Mouse (Mus musculus) embryonic facial prominence, embryonic 15.5 days (tissue): ENCODE measurements around the gene Psmc3ip. TPM values are rescaled to one million over a fixed set of nuclear protein-coding genes. Genes with fewer than 3 reads are reported as not detected.
"Not testable (repeated sequence)": the region's sequence is repeated elsewhere in the genome, so short reads cannot be mapped to it uniquely, and the experiment has no call there.

Experiments used
- ATAC-seq: fragments of 200-750 bp; cut with Nextera tagmentation; 2 replicates; pipeline ENCODE4 v1.8.0; 2017; ENCODE audit warnings: low read depth, moderate TSS enrichment; ENCODE audit not compliant: insufficient number of reproducible peaks, low FRiP score, low TSS enrichment
- H3K27ac ChIP-seq: fragments of 300-500 bp; sonication (generic); replicated peaks from 2 replicates; pipeline ENCODE4 v1.5.1; 2015; ENCODE audit warnings: mild to moderate bottlenecking, inconsistent platforms
- H3K27me3 ChIP-seq: fragments of 300-500 bp; sonication (generic); 2 replicates; pipeline ENCODE4 v1.6.1; 2015; ENCODE audit warnings: inconsistent platforms
- H3K36me3 ChIP-seq: fragments of 300-500 bp; sonication (generic); 2 replicates; pipeline ENCODE4 v1.6.1; 2015; ENCODE audit warnings: mild to moderate bottlenecking, inconsistent platforms
- H3K4me1 ChIP-seq: fragments of 300-500 bp; sonication (generic); 2 replicates; pipeline ENCODE4 v1.6.1; 2015; ENCODE audit warnings: inconsistent platforms
- H3K4me2 ChIP-seq: fragments of 300-500 bp; sonication (generic); replicated peaks from 2 replicates; pipeline ENCODE4 v1.6.1; 2015; ENCODE audit warnings: mild to moderate bottlenecking, inconsistent platforms
- H3K4me3 ChIP-seq: fragments of 300-500 bp; sonication (generic); replicated peaks from 2 replicates; pipeline ENCODE4 v1.5.1; 2015; ENCODE audit warnings: mild to moderate bottlenecking, inconsistent platforms
- H3K9ac ChIP-seq: fragments of 300-500 bp; sonication (generic); 2 replicates; pipeline ENCODE4 v1.6.1; 2015; ENCODE audit warnings: inconsistent platforms
- H3K9me3 ChIP-seq: fragments of 300-500 bp; sonication (generic); replicated peaks from 2 replicates; pipeline ENCODE4 v1.6.1; 2016; ENCODE audit warnings: inconsistent platforms
- WGBS: fragments of 180-500 bp; shearing (Covaris S2); methylation state at CpG from one replicate; pipeline ENCODE4 v1.1.7; 2015; 5-methylcytosine and 5-hydroxymethylcytosine counted together
- polyA plus RNA-seq: library from polyadenylated mRNA; unstranded; fragments of >200 nt; fragmentation: Nextera tagmentation; extraction: Ambion mirVana; gene quantifications from 2 replicates; pipeline ENCODE4 v1.2.1, GENCODE M21; 2015

Gene Psmc3ip
- polyA plus RNA-seq, 1 experiment from 2014 or later = 32.0 TPM

- H3K36me3 ChIP-seq = peaks cover 7% of the 10 kb centered on the region
- no peak overlapping the region for H3K4me3 ChIP-seq
- 84% methylated on average over 6 of the region's 6 CpGs for WGBS
- H3K27me3 ChIP-seq = no peaks in the 10 kb centered on the region
- H3K27ac ChIP-seq = no peak overlapping the region
- H3K9me3 ChIP-seq = 0 out of 2 replicates have a peak, but pooled peaks cover under 1% of the 10 kb centered on the region
- H3K4me2 ChIP-seq = no peak overlapping the region
- no peaks in the 10 kb centered on the region for H3K4me1 ChIP-seq
- H3K9ac ChIP-seq = no peak overlapping the region
- no peak for ATAC-seq
Measured at GRCm38 (mm10) chr11:101131701-101132100, 36.5 kb upstream of the Psmc3ip start.

GRCm38 (mm10) chr11:101131187-101131586, 36.0 kb upstream of the Psmc3ip start:
- Histone ChIP-seq H3K27me3 (no peaks in the 10 kb centered on the region), H3K4me1 (no peaks in the 10 kb centered on the region), H3K36me3 (peaks cover 12% of the 10 kb centered on the region), H3K4me3 (no peak overlapping the region), H3K4me2 (no peak overlapping the region), H3K27ac (no peak overlapping the region), H3K9me3 (peaks cover 5% of the 10 kb centered on the region; the same call in 1 of the 2 replicates), H3K9ac (no peak overlapping the region)
- ATAC-seq = no peak
- WGBS = 82% methylated on average over 2 of the region's 2 CpGs

- Histone ChIP-seq H3K4me1 (no peaks in the 10 kb centered on the region), H3K9me3 (peaks cover 5% of the 10 kb centered on the region; the same call in 1 of the 2 replicates), H3K4me2 (no peak overlapping the region), H3K9ac (no peak overlapping the region), H3K27ac (no peak overlapping the region), H3K27me3 (no peaks in the 10 kb centered on the region), H3K36me3 (peaks cover 22% of the 10 kb centered on the region), H3K4me3 (no peak overlapping the region)
- WGBS = 47% methylated on average over 18 of the region's 18 CpGs
- no peak; the same call in 1 of the 2 replicates for ATAC-seq
Measured at GRCm38 (mm10) chr11:101130056-101130756, 35.0 kb upstream of the Psmc3ip start.

- Histone ChIP-seq H3K27me3 (no peaks in the 10 kb centered on the region), H3K36me3 (peaks cover 28% of the 10 kb centered on the region), H3K9me3 (peaks cover 5% of the 10 kb centered on the region; the same call in 1 of the 2 replicates), H3K4me3 (no peak overlapping the region), H3K27ac (no peak overlapping the region), H3K4me1 (no peaks in the 10 kb centered on the region), H3K9ac (no peak overlapping the region), H3K4me2 (no peak overlapping the region)
- no peak for ATAC-seq
- 89% methylated on average over 11 of the region's 11 CpGs for WGBS
Measured at GRCm38 (mm10) chr11:101128996-101129577, 33.9 kb upstream of the Psmc3ip start.

- ATAC-seq = no peak
Measured at GRCm38 (mm10) chr11:101127075-101127474, 31.8 kb upstream of the Psmc3ip start.

GRCm38 (mm10) chr11:101125008-101125407, 29.8 kb upstream of the Psmc3ip start:
- not testable (repeated sequence) for H3K4me1 ChIP-seq, H3K9ac ChIP-seq, H3K9me3 ChIP-seq, H3K27me3 ChIP-seq, H3K4me3 ChIP-seq, H3K4me2 ChIP-seq, H3K27ac ChIP-seq, ATAC-seq
- 97% methylated on average over 9 of the region's 9 CpGs for WGBS
- H3K36me3 ChIP-seq = peaks cover 51% of the 10 kb centered on the region

More at GRCm38 (mm10) chr11:101127075-101127474, 31.8 kb upstream of the Psmc3ip start:
- WGBS = 91% methylated on average over 1 of the region's 1 CpGs
- Histone ChIP-seq H3K4me2 (no peak overlapping the region), H3K27me3 (no peaks in the 10 kb centered on the region), H3K9me3 (peaks cover 5% of the 10 kb centered on the region; the same call in 1 of the 2 replicates), H3K9ac (no peak overlapping the region), H3K36me3 (peaks cover 48% of the 10 kb centered on the region), H3K4me1 (no peaks in the 10 kb centered on the region), H3K4me3 (no peak overlapping the region), H3K27ac (no peak overlapping the region)

- not testable (repeated sequence) for ATAC-seq, H3K27ac ChIP-seq, H3K4me2 ChIP-seq, H3K27me3 ChIP-seq, H3K4me1 ChIP-seq, H3K4me3 ChIP-seq, H3K9ac ChIP-seq, H3K9me3 ChIP-seq
- peaks cover 51% of the 10 kb centered on the region for H3K36me3 ChIP-seq
- WGBS = 92% methylated on average over 8 of the region's 8 CpGs
Measured at GRCm38 (mm10) chr11:101124494-101124893, 29.3 kb upstream of the Psmc3ip start.

GRCm38 (mm10) chr11:101120545-101121188, 25.4 kb upstream of the Psmc3ip start:
- ATAC-seq = no peak
- Histone ChIP-seq H3K4me3 (peak overlapping the region; percentile 99), H3K27ac (peak overlapping the region; percentile 93), H3K27me3 (no peaks in the 10 kb centered on the region), H3K9me3 (no peaks in the 10 kb centered on the region), H3K4me1 (peaks cover 33% of the 10 kb centered on the region), H3K9ac (peak overlapping the region; percentile 63), H3K36me3 (peaks cover 34% of the 10 kb centered on the region), H3K4me2 (peak overlapping the region; percentile 82)
- 18% methylated on average over 19 of the region's 19 CpGs for WGBS

- Histone ChIP-seq H3K36me3 (peaks cover 27% of the 10 kb centered on the region), H3K4me1 (peaks cover 36% of the 10 kb centered on the region), H3K4me3 (peak within 1 kb of the TSS; percentile 99), H3K4me2 (peak within 1 kb of the TSS; percentile 82), H3K27me3 (no peaks in the 10 kb centered on the region), H3K9ac (peak within 1 kb of the TSS; percentile 96), H3K9me3 (no peaks in the 10 kb centered on the region), H3K27ac (peak within 1 kb of the TSS; percentile 93)
- WGBS = under 1% methylated on average over 61 of the region's 61 CpGs
- ATAC-seq = peak; percentile 94
Measured at GRCm38 (mm10) chr11:101119761-101120544, 24.7 kb upstream of the Psmc3ip start, which contains the start of the genes Retreg3 and Tubg1. Retreg3 (minus strand) TSS chr11:101119893. Tubg1 (plus strand) TSS chr11:101119938.

GRCm38 (mm10) chr11:101119131-101119760, 24.0 kb upstream of the Psmc3ip start:
- H3K27ac ChIP-seq = peak overlapping the region; percentile 93
- peak; percentile 80 for ATAC-seq
- peak overlapping the region; percentile 96 for H3K9ac ChIP-seq
- H3K36me3 ChIP-seq = peaks cover 24% of the 10 kb centered on the region
- peak overlapping the region; percentile 82 for H3K4me2 ChIP-seq
- H3K4me3 ChIP-seq = peak overlapping the region; percentile 99
- no peaks in the 10 kb centered on the region for H3K9me3 ChIP-seq
- H3K27me3 ChIP-seq = no peaks in the 10 kb centered on the region
- peaks cover 40% of the 10 kb centered on the region for H3K4me1 ChIP-seq
- under 1% methylated on average over 39 of the region's 39 CpGs for WGBS
